Mouse (Mus musculus): ENCODE results near the gene Olfr223. TPM values are rescaled to one million over a fixed set of nuclear protein-coding genes. Genes with fewer than 3 reads are reported as not detected.
"Not testable (repeated sequence)": the region's sequence is repeated elsewhere in the genome, so short reads cannot be mapped to it uniquely, and the experiment has no call there.

Olfr223 gene
- not detected for total RNA-seq (2022)

DNA sequence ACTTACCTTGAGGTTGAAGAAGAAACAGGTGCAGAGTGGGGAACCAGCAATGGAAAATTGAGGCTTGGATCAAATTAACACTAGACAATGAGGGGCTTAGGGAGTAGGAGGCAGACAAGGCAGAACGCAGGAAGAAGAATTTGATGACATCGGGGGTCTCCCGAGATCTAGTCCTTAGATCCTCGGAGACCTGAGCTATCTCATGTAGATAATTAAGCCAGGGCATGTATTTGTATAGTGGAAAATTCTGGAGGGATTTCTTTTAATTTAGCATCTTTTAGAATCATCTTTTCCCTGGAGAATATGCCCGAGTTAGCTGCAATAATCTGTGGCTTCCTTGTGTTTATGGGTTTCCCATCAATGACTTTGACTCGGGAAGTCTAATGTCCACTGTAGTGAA, at the start of gene Olfr223:
Gene Olfr223 (minus strand): TSS at position 101 of the 400 bp plus-strand sequence.
- DNase-seq (ENCODE audit: low spot score in 2 of 2) = no peak

DNA sequence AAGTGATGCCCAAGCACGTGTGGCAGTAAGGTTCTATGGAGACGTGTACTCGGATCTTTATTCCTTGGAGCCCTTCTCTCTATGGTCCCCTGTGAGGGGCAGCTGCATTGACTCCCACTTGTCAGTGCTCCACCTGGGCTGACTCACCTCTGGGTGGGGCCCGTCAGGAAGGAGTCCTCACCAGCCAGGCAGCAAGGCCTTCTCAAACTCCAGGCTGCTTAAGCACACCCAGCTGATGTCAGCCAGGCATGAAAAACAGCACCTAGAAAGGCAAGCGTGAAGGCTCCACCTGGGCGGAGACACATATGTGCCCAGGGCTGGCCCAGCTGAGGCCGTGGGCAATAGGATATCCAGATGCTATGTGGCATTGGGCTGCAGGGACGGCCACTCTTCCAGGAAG, 49.3 kb upstream of the Olfr223 start:
- DNase-seq (ENCODE audit: low spot score in 2 of 2) = no peak

DNA sequence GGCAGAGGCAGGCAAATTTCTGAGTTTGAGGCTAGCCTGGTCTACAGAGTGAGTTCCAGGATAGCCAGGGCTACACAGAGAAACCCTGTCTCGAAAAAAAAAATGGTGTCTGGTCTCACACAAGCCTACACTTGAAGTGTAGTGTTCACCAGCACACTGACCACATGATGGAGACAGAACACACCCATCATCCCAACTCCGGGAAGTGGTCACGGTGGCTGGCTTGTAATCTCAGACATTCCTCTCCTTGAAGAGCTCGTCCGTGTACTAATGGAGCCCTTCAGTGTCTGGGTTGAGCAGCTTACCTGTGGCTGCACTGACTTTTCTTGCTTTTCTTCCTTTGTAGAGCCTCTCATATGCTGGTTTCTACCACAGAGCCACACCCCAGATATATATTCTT, 48.1 kb upstream of the Olfr223 start:
- no peak for DNase-seq (ENCODE audit: low spot score in 2 of 2)

DNA sequence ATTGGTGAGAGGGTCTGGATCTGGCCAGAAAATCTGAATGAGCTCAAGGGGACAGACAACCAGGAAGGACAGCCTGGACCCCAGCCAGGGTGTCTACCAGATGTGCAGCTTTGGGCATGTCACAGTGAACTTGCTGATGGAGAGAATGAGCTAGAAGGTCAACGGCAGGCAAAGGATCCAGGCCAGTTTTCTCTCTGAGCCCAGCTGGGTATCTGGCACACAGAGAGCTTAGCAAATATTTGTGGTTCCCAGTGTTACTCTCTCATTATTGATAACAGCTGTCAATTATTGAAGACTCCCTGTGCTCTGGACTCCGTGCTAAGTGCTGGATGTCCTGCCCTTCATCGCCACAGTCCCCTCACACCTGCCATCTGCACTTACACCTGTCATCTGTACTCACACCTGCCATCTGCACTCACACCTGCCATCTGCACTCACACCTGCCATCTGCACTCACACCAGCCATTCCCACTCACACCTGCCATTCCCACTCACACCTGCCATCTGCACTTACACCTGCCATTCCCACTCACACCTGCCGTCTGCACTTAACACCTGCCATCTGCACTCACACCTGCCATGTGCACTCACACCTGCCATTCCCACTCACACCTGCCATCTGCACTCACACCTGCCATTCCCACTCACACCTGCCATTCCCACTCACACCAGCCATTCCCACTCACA, 47.0 kb upstream of the Olfr223 start:
- DNase-seq (ENCODE audit: low spot score in 2 of 2) = no peak

DNA sequence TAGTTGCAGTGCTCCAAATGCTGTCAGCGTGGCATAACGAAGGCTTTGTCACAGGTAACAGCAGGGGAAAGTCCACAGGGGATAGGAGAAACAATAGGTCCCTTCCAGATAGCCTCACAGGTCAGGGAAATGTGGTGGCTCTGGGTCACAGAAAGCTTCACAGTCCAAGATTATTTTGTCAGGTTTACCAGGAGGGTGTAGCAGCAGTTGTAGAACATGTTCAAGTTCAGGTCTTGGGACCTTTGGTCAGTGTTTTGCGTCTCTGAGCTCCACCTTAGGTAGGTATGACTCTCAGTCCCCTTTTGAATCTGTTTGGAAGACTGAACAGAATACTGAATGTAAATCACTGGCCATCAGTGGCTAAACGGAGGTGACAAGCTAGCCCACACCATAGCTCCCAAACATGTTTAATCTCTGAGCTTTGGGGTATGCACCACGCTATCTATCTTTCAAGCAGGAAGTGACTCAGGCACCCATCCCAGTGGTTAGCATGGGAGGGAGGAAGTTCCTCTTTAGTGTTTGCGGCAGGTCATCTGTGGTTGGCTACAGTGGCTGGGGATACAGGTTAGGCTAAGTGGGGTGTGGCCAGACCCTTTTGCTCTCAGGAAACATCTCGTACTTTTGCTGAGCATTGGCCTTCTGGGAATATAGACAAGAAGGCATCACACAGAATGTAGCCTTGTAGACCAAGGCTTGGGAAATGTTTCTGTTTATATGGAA, 43.8 kb upstream of the Olfr223 start:
- DNase-seq (ENCODE audit: low spot score in 2 of 2) = no peak

DNA sequence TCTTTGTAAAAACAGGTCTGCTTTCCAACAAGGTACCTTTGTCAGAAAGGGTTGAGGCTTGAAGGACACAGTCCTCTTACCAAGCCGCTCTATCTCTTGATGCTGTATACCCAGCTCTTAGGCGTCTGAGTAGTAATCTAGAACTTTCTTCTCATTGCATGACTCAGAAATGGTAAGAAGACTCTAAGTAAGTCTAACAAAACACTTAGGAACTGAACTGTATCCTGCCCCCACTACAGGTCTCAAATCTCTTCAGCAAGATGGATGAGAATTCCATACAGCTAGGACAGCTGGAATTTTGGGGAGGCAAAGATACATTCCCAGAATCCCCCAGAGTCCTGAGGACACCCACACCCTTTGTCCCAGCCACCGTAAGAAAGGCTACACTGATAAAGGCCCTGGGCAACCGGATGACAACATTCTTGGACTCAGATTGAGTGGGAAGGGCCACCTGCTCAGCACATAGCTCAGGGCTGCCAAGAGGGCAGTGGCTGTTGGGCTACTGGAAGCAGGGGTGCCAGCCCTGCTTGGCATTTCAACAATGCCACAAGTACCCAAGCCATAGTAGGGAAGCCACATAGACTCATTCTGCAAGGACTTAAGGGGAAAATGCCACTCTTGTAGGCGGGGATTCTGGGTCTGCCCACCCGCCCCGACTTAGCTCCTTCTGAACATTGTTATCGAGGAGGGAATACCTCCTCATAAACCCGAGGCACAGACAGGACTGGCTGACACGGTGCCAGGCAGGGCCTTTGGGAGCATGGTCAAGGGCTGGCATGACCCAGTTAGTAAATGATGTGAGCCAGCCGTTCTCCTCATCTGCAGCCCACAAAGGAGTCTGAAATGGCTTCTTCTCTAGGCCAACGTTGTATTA, 43.0 kb upstream of the Olfr223 start:
- DNase-seq (ENCODE audit: low spot score in 2 of 2) = no peak

DNA sequence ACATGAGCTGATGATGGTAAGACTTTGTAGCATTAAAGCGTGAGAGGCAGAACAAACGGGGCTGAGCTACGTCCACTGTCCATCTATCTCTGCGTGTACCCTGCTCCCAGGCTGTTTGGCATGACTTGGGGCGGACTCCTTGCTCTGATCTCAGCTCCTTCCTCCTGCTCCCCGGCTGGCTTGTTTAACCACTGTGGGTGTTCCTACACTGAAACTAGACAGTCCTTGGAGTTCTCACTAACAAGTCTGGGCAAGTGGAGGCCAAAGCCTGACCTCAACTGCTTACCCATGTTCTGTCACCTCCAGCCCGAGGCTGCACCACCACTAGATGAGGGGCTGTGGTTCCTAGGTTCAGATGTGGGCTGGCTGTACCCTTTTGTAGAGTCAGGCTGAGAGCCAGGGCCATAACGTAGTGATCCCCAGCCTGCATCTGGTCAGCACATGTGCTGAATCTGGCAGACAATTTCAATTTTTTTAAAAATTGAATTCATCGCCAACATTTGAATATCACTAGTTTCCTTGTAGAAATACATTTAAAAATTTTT, 42.2 kb upstream of the Olfr223 start:
- DNase-seq (ENCODE audit: low spot score in 2 of 2) = no peak

DNA sequence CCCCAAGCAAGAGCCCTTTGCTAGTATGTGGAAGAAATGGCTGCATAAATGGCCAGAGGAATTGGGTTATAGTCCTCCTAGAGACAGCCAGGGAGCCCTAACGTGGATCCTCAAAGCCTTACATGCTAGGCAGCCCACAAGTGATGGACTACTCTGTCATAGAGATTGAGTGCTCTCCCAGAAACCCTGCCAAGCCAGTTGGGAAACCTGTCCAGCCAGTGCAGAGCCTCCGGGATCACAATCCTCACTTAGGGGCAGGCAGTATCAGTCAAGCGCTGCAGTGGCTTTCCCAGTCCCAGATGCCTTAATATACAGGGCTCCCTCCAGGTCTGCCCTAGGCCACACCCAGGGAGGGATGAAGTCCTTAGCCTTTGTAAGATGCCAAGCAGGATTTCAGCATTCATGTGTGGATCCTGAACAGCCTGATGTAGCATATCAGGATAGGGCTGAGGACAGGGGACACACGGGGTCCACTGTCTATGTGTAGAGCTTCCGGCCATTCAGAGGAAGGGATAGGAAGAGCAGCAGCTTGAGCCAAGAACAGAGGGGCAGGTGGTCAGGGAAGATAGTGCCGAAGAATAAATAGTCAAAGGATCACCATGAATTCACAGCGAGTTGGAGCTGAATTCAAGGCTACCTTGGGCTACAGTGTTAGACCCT, 41.0 kb upstream of the Olfr223 start:
- DNase-seq (ENCODE audit: low spot score in 2 of 2) = no peak

DNA sequence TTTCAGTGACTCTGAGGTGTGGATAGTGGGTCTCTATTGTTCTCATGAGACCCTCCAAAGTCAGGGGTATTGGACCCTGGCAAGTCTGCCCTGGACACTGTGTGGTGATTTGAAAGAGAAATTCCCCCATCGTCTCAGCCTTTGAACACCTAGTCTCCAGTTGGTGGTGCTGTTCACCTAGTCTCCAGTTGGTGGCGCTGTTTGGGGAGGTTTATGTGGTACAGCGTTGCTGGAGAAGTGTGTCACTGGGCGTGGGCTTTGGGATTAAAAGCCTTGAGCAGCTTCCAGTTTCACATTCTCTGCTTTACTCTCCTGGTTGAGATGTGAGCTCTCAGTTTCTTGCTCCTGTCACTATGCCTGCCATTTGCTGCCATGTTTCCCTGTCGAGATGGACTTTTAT, 39.9 kb upstream of the Olfr223 start:
- DNase-seq (ENCODE audit: low spot score in 2 of 2) = peak in 1 of 2 experiments; percentile 36

DNA sequence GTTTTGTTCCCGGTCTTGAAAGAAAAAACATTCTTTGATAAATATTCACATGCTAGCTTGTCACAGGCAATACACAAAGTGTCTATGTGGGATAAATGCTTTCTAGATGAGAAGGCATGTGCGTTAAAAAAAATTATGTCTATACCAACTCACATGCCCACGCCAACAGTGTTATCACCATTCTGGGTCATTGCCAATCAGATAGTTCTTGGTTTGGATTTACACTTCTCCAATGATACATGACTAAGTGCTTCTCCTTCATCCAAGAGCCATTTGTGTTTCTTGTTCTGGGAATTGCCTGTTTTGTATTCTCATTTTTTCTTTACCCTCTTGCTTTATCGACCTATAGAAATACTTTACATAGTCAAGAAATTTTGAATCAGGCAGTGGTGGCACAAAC, 38.9 kb upstream of the Olfr223 start:
- no peak for DNase-seq (ENCODE audit: low spot score in 2 of 2)

DNA sequence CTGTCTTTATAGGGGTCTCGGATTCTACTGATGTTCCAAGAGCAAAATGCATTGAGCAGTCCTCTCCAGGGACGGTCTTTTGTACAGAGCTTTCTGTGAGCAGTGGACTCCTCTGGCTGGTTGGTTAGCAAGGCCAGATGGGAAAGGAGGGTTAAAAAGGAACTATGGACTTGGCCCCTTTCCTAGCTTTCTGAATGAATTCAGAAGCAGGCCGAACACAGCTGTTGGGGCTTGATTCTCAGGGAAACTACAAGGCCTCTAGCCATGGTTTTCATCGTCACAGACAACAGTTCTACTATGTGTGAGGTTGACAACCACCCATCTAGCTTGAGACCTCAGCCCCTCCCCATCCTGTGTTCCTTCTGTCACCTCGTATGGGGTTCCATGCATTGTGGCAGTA, 36.8 kb upstream of the Olfr223 start:
- no peak for DNase-seq (ENCODE audit: low spot score in 2 of 2)

DNA sequence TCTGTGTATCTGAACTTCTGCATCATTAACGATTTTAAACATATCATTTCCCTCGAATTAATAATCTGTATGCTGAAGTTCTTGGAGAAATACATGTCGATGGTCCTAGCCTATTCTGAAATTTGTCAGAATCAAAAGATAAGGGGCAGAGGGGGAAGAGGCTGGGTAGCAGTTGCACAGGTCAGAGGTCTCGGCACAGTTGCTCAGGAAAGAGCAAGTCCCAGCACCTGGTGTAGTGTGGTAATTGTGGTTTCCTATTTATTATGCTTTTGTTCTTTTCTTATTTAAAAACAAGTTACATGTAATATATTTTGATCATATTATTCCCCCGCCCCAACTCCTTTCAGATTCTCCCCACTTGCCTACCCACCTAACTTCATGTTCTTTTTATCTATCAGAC, 35.1 kb upstream of the Olfr223 start:
- no peak for DNase-seq (ENCODE audit: low spot score in 2 of 2)

DNA sequence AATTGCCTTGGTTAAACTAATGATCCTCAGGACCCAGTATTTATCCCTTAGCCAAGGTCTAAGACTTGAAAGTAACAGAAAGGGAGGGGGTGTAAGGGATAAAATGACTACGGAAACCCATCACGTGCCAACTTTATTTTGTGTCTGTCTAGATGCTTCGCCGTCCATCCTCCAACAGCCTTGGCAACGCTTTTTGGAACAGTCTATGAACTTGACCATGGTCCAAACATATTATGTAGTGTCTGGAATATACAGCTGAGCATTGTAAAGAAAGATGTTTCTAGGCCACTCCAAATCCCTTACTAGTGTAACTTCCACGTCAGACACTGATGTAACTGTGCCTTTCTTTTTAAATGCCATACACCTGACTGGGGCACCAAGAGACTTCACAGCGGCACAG, 33.1 kb upstream of the Olfr223 start:
- no peak for DNase-seq (ENCODE audit: low spot score in 2 of 2)

DNA sequence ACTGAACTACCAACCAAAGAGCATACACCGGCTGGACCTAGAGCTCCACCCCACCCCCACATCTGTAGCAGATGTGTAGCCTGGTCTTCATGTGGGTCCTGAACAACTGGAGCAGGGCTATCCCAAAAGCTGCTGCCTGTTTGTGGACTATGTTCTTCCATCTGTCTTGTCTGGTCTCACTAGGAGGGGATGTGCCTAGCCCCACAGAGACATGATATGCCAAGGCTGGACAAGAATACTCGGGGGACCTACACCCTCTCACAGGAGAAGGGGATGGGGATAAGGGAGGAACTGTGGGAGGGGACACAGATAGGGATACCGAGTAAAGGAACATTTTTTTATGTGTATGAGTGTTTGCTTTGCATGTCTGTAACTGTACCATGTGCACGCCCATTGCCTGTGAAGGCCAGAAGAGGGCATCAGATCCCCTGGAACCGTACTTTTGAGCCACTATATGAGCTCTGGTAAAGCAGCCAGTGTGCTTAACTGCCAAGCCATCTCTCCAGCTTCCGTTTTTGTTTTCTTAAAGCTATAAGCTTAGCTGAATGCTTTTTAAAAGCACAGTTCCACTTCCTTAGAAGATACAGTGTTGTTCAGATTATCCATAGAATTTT, 31.0 kb upstream of the Olfr223 start:
- DNase-seq (ENCODE audit: low spot score in 2 of 2) = peak; percentile 15 to 39

DNA sequence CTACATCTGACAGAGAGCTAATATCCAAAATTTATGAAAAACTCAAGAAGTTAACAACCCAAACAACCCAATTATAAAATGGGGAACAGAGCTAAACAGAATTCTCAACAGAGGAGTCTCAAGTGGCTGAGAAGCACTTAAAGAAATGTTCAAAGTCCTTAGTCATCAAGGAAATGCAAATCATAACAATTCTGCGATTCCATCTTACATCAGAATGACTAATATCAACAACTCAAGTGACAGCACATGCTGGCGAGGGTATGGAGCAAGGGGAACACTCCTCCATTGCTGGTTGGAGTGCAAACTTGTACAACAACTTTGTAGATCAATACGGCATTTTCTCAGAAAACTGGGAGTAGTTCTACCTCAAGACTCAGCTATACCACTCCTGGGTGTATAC, 29.1 kb upstream of the Olfr223 start:
- DNase-seq (ENCODE audit: low spot score in 2 of 2) = no peak

DNA sequence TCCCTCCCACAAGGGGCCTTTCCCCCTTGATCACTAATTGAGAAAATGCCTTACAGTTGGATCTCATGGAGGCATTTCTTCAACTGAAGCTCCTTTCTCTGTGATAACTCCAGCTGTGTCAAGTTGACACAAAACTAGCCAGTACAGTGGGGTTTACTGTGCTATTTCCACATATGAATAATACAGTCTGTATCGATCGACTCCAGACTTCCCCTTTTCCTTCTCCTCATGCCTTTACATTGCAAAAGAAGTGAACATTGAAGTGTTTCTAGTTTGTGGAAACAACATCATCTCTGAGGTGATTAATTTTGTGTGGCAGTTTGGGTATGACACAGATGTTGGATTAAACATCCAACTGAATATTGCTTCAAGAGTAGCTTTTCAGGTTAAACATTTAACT, 23.9 kb upstream of the Olfr223 start:
- not testable (repeated sequence) for DNase-seq (ENCODE audit: low spot score in 2 of 2)

DNA sequence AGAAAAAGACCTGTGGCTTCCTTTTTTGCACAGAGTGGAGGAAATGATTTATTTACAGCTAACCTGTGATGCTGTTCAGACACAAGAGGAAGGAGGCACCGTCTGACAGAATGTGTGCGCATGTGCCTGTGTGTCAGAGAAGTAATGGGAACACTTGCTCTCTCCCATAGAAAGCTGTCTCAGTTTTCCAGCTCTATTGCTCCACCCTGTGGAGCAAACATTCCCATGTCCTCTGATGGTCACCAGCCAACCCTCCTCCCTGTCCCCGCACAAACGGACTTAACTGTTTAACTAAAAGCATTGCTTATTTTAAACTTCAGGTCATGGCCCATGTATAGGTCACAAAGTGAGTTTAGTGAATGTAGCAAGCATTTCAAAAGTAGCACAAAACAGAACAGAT, 21.0 kb upstream of the Olfr223 start:
- no peak for DNase-seq (ENCODE audit: low spot score in 2 of 2)

DNA sequence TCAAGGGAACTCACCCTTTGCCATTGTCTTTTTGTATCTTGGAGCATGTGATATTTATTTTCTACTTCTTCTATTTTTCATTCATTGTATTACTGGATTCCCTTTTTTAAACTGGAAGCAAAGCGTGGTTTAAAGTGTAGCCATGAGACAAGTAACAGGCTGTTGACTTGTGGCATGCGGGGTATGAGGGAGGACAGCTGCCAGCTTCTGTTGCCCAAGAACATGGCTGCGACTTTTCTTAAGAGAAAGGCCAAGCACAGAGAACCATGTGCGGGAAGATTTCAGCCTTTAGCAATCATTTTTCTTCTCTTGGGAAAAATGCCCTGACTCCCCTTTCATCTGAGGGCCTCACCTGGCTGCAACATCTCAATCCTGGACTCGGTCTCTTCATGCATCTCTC, 18.6 kb upstream of the Olfr223 start:
- DNase-seq (ENCODE audit: low spot score in 2 of 2) = no peak

DNA sequence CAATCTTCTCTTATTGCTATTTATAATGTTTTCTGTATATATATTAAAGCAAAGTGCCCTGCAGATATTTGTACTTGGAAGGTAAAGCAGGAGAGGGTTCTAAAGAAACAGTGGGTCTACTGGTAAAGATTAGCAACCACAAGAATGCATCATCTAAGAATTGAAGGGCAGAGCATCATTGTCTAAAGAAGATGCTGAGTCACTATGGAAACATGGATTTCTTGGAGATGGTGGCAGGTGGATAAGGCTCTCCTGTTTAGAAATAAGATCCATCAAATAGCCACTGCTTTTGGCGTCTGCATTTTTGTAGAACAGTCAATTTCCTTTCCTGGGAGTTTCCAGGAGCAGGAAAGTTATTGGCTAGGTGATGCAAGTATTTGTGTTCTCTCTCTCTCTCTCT, 9.2 kb upstream of the Olfr223 start:
- no peak for DNase-seq (ENCODE audit: low spot score in 2 of 2)

DNA sequence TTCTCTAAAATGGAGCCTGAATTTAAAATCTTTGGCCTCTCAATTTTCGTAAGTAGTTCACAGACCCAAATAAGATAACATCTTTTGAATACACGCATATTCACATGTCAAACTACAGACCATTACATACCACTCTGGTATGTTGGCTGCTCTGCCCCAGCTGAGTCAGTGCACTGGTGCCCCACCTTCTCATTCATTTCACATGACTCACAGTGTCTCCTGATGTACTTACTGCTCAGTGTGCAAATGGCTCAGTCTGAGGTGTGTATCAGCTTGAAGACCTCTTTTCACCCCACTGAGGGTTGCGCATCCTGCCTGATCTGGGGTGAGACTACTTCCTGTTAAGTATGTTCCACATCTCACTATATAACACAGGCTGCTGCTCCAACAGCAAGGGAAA, 7.8 kb upstream of the Olfr223 start:
- no peak for DNase-seq (ENCODE audit: low spot score in 2 of 2)

DNA sequence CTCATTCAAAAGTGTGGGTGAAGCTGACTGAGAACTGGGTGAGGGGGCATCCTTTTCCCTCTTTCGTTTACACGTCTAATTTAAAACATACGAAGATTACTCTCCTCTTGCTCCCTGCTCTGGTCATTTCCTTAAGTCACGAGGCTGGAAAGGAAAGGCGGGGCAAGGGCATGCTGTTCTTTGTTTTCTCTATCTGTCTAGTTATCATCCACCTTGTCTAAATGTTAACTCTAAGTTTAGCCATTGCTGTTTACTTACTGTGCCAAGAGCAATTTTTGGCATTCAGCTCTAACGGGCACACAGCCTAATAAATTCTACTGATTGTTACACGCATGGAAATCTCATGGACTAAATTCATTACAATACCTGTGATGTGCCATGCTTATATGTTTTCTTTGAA, 6.1 kb upstream of the Olfr223 start:
- DNase-seq (ENCODE audit: low spot score in 2 of 2) = no peak

Data from left cerebral cortex, adult 8-10 months (tissue).